Mouse (Mus musculus) urinary bladder, postnatal 25 days (tissue): ENCODE results near the gene Clec12a.
"Not testable (repeated sequence)": the region's sequence is repeated elsewhere in the genome, so short reads cannot be mapped to it uniquely, and the experiment has no call there.

Experiments used
- DNase-seq: peaks from one replicate; pipeline ENCODE4 v3.0.0; 2022; ENCODE audit warnings: low spot score

Gene Clec12a

GRCm38 (mm10) chr6:129342391-129342790 lies at the start of gene Clec12a:
Gene Clec12a (plus strand): TSS chr6:129342691.
- not testable (repeated sequence) for DNase-seq

- no peak for DNase-seq
Measured at GRCm38 (mm10) chr6:129304180-129304579, 38.3 kb upstream of the Clec12a start.

DNA sequence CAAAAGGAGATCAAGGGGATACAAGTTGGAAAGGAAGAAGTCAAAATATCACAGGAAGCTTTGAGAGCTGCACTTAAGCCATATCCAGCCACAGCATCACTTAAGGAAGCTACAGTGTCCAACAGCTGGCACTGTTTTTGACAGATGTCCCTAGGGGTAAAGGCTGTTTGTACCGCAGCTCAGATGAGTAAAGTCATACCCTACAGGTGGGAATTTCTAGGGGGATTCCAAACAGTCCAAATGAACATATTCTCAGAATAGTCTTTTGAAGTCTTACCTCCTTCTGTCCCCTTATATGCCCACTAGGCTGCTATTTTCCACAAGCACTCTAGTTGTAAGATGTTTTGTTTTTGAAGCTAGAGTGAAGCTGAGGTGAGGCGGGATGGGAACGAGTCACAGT lies 30.0 kb upstream of the Clec12a start:
- DNase-seq: no peak

DNA sequence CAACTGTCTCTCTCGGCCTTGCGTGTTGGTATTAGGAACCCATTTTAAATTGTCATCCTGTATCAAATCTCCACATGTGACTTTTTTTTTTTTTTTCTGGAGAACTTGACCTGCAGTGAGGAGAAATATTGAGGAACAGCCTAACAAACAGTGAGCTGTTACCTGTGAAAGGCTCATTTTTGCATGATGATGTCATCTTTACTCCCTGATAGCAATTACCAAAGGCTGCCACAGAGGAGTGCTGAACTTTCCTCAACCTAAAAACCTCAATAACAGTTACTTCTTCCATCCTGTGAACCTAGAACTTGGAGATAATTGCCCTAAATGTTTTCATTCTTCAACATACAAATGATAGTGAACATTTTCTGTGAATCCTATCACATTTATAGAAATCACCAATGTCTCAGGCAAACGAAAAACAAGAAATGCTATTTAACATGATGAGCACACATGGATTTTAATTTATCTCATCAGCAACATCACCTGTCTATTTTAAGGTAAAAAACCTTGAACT lies 27.8 kb upstream of the Clec12a start:
- DNase-seq: no peak

GRCm38 (mm10) chr6:129315698-129316097 lies 26.8 kb upstream of the Clec12a start:
- no peak for DNase-seq

GRCm38 (mm10) chr6:129316463-129316862 lies 26.0 kb upstream of the Clec12a start:
- DNase-seq: no peak

DNA sequence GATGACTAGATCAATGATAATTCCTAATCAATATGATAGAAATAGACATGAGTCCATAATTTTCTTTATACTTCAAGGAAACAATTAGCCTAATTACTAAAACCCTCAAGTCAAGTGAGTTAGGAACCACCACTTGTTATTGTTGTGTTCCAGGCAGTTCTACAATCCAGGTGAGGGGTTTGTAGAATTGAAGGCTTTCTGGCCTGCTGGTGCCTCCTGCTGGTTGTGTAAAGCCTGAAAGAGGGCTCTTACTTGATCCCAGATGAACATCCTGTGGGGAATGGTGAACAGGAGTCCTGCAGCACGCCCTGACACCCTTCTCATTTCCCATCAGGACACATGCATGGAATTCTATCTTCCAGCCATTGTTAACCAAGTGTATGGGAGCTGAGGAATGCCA lies 24.1 kb upstream of the Clec12a start:
- DNase-seq: no peak

DNA sequence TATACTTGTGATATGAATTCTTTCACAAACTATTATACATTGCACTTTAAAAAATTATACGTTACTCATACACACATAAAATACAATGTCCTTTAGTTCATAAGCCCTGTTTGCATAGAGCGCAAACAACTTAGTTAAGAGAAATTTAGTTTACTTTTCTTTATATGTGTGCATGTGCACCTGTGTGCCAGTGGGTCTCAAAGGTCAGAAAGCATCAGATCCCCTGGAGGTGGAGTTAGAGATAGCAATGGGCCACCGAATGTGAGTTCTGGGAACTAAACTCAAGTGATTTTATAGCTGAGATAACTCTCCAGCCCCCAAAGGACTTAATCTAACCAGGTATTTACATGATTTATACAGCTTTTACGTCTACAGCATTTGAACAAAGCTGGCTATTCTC lies 23.2 kb upstream of the Clec12a start:
- DNase-seq: no peak

DNA sequence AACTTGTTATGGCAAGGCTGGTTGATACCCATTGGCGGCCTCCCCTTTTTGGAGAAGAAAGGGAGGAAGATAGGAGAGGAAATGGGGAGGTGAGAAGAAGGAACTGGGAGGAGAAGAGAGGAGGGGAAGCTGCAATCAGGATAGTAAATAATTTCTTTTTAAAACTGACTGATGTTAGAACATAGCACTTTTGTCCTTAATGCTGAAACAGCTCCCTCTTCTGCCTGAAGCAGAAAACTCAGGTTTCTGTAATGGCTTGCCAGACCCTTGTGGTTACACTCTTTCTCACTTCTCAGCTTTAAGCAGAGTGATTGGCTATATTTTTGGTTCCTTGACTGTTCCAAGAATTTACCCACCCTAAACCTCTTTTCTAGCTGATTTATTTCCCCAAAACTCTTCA lies 16.5 kb upstream of the Clec12a start:
- no peak for DNase-seq

- no peak for DNase-seq
Measured at GRCm38 (mm10) chr6:129326568-129327150, 15.8 kb upstream of the Clec12a start.

GRCm38 (mm10) chr6:129331610-129332009 lies 10.9 kb upstream of the Clec12a start, which contains the start of gene 4922502D21Rik:
Gene 4922502D21Rik (minus strand): TSS chr6:129331796.
- no peak for DNase-seq

DNA sequence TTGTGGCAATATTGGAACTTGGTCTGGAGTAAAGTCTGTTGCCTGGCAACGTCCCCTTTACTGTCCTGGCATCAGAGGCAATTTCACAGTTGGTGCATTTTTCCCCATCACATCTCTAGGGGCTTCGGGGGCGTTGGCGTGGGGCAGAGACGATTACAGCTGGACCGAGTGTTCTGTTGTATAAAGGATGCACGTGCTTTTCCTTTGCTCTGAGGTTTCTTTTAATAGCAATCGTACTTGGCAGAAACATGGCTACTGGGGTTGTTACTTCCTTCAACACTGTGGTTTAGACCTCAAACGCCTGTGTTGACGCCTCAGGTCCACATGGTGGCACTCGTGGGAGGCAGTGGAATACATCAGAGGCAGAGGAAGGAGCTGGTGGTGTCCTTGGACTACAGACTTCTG lies 8.8 kb upstream of the Clec12a start:
- peak; percentile 10 for DNase-seq

DNA sequence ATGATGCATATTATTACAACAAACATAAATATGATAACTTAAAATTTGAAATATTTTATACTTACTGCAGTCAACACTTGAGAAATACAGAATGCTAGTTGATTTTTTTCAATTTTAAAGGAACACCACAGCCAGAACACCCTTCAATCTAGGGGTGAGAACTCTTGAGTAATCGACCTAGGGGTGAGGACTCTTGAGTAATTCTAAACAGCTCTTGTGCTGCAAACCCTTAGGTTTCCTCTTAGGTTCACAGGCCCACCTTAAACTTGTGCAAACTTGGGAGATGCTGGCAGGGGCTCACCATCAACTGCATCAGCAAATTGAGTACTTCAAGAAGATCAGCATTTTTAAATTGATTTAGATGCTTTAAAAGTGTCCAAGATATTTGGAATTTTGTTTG lies 4.7 kb upstream of the Clec12a start:
- no peak for DNase-seq

DNA sequence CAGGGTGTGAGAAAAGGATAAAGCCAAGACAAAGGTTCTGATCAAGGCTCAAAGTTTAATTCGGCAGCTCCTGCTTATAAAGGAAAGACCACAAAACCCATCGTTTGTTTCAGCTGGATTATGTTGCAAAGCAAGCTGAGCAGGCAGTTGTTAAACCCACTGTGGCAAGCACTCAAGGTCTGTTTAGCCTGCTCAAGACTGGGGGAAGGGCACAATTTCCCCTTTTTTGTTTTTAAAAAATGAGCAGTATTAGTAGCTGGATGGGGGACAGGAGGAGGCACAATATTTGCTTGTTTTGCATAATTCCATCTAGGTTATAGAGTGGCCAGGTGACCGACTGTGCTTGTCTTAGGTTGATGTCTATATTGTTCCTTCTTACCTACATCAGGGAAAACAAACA lies 1.9 kb downstream of the Clec12a start:
- no peak for DNase-seq

GRCm38 (mm10) chr6:129349524-129350352 lies 7.2 kb downstream of the Clec12a start:
- peak; percentile 7 for DNase-seq

- no peak for DNase-seq
Measured at GRCm38 (mm10) chr6:129351091-129351490, 8.6 kb downstream of the Clec12a start.

DNA sequence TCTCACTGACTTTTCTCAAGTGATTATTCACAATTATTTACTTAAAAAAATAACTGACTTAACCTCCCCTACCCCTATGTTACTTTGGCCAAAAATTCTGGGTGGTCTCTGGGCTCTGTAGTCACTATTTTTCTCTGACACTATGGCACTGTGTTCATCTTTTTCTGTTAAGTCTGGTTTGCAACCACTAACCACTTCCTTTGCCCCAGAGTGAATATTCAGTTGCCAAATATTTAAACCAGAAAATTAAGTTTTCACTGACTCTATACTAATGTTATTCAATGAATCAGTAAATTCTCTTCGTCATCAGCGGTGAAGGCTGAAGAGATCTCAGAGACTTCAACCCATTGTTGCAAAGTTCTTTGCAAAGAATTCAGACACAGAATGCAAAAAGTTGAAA lies 13.3 kb downstream of the Clec12a start:
- no peak for DNase-seq

GRCm38 (mm10) chr6:129356430-129356829 lies 13.9 kb downstream of the Clec12a start:
- no peak for DNase-seq

DNA sequence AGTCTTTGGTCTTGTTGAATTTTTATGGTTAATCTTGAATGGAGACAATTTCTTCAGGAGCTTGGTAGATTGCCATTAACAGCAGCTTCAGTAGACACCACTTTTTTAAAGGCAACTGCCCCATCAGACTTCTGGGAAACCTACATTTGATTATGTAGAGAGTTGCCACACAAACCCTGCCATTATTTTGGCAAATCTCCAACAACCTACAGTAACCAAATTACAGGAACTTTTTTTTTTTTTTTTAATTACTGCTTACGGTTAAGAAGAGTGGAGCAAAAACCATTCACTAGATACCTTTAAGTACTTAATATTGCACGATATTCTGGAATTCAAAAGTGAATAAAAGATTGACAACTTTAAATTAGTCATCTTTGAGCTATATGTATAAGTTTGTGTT lies 17.0 kb downstream of the Clec12a start:
- DNase-seq: no peak

GRCm38 (mm10) chr6:129363942-129364341 lies 21.5 kb downstream of the Clec12a start:
- no peak for DNase-seq

- peak; percentile 47 for DNase-seq
Measured at GRCm38 (mm10) chr6:129365959-129366359, 23.5 kb downstream of the Clec12a start.

DNA sequence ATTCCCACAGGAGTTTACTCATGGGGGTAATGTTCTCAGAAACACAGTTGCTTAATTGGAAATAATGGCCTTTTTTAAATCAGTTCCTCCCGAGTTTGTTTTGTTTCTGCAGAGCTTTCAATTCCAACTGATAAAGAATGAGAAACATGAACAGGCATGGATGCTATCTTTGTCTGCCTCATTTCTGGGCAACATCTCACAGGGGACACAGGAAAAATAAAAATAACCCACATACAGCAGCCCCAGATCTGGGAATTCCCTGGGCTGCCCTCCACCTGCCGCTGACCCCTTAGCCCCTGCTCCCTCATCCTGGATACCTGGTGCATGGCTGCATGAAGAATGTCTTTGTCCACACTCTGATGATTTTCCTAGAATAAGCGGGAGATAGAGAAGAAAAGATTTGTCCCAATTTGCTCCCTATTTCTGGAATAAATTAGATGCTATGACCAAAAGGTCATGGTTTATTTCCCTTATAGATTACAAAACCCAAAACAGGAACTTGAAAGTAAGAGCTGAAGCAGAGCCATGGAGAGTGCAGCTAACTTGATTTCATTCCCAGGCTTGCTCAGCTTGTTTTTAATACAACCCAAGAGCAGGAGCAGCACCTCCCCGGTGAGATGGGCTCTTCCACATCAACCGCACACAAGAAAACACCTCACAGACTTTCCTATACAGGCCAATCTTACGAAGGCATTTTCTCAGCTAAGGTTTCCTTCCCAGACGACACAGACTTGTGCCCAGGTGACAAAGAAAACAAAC lies 27.1 kb downstream of the Clec12a start:
- DNase-seq: no peak
